Mouse (Mus musculus) G1E (cell line): ENCODE results near the gene Sugt1.

Experiments used
- CTCF ChIP-seq: IDR thresholded peaks from 2 replicates; pipeline ENCODE4 v1.5.1; 2012; ENCODE audit warnings: low read depth, low read length, inconsistent platforms, mixed read lengths
- GATA1 ChIP-seq: IDR thresholded peaks from 2 replicates; pipeline ENCODE4 v1.6.1; 2012; ENCODE audit warnings: borderline replicate concordance, low read length, inconsistent platforms, mixed read lengths
- GATA2 ChIP-seq: IDR thresholded peaks from 2 replicates; pipeline ENCODE4 v1.6.1; 2012; ENCODE audit warnings: low read depth, low read length, inconsistent platforms, borderline replicate concordance
- POLR2AphosphoS5 ChIP-seq: IDR thresholded peaks from 2 replicates; pipeline ENCODE4 v1.6.1; 2012; ENCODE audit warnings: low read depth, low read length, inconsistent platforms; ENCODE audit not compliant: insufficient replicate concordance

- TF ChIP-seq CTCF, result no peak
- no peak for TF ChIP-seq GATA1
- TF ChIP-seq GATA2, result no peak
- no peak for TF ChIP-seq POLR2AphosphoS5
These were observed 85.9 kb downstream of the Sugt1 start for GRCm38 (mm10) chr14:79673083-79674013.
